In the genomic region with DNA sequence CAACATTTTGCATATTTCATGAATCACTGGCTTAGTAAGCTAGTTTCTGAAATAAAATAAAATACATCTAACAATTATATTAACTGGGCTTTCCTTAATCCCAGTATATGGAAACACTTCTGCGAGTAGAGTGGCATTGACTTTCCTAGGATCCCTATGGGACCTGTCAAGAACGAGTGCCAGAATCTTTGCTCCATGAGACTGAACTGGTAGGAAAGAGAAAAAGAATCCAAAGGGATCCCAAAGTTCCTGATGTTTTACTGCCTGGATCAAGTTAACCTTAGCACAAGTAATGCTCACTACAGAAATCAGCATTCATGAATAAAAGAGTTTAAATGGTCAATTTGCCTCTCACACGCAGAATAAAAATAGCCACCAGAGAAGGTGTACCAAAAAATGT, we compare ENCODE assay signal across 19 mouse cellular contexts. TPM values are rescaled to one million over a fixed set of nuclear protein-coding genes. Genes with fewer than 3 reads are reported as not detected.
"Had no signal": no experiment of that assay in that cellular context is flagged by ENCODE, and none has a peak within 500 bp of the region (broad histone marks: within the 10 kb centered on the region; RNA-seq: fewer than 3 reads in every experiment).

No protein-coding gene starts in this region.

- H3K4me3 ChIP-seq: liver, embryonic 12.5 days; myocyte; neural tube, embryonic 13.5 days; neural tube, embryonic 15.5 days had no signal

- H3K9me3 ChIP-seq: liver, embryonic 12.5 days; neural tube, embryonic 13.5 days; neural tube, embryonic 15.5 days had no signal

- H3K36me3 ChIP-seq: liver, embryonic 12.5 days; neural tube, embryonic 13.5 days; neural tube, embryonic 15.5 days had no signal

- H3K4me2 ChIP-seq: liver, embryonic 12.5 days; lung, embryonic 14.5 days; neural tube, embryonic 13.5 days; neural tube, embryonic 15.5 days had no signal

- DNase-seq: lung, adult 18-20 months; lung, embryonic 14.5 days; lung, postnatal 10 days; lung, postnatal 4 days; retina, postnatal 1 day; right cerebral cortex, adult 18-20 months; right cerebral cortex, postnatal 25 days; right cerebral cortex, postnatal 4 days; spleen, adult 18-20 months; thymus, adult 18-20 months; thymus, postnatal 14 days; thymus, postnatal 36 days had no signal

- H3K9ac ChIP-seq: liver, embryonic 12.5 days; liver, embryonic 14.5 days; lung, embryonic 14.5 days; neural tube, embryonic 13.5 days; neural tube, embryonic 15.5 days had no signal

- H3K4me1 ChIP-seq: liver, embryonic 12.5 days; neural tube, embryonic 13.5 days had no signal

- H3K27me3 ChIP-seq: liver, embryonic 12.5 days; neural tube, embryonic 13.5 days; neural tube, embryonic 15.5 days had no signal

- H3K27ac ChIP-seq: liver, embryonic 12.5 days; liver, embryonic 14.5 days; neural tube, embryonic 13.5 days; neural tube, embryonic 15.5 days had no signal

- ATAC-seq: liver, embryonic 12.5 days had no signal

RNA-seq across cellular contexts. Expression of a gene that starts 49.0 kb away (rescaled TPM):
- total RNA-seq: megakaryocyte, adult 5-6 weeks; megakaryocyte-erythroid progenitor cell, adult 5-6 weeks had no signal
